22 mouse cellular contexts compared by ENCODE assay signal in genomic region chr14:45419323-45419722, GRCm38 (mm10). TPM values are rescaled to one million over a fixed set of nuclear protein-coding genes. Genes with fewer than 3 reads are reported as not detected.
DNase-seq lines count a peak whose midpoint lies in the region; ATAC-seq and TF ChIP-seq lines count a peak whose summit lies in the region.
"Had no signal": no experiment of that assay in that cellular context is flagged by ENCODE, and none has a peak within 500 bp of the region (broad histone marks: within the 10 kb centered on the region; RNA-seq: fewer than 3 reads in every experiment).

No protein-coding gene starts in this region.

- H3K9ac ChIP-seq in heart, embryonic 12.5 days = no peak overlapping the region
- no peak overlapping the region for H3K9ac ChIP-seq in liver, adult 2 months (ENCODE audit: low read depth, low read length)
- H3K9ac ChIP-seq in liver, embryonic 12.5 days = no peak overlapping the region
- H3K9ac ChIP-seq in liver, postnatal 0 days (replicated peaks) = no peak overlapping the region

- H3K27ac ChIP-seq in gastrocnemius, adult 2 months = peak overlapping the region; percentile 61
- H3K27ac ChIP-seq in heart, embryonic 12.5 days (ENCODE audit: poor library complexity, severe bottlenecking) = no peak overlapping the region
- peak overlapping the region; percentile 99 for H3K27ac ChIP-seq in liver, adult 2 months (replicated peaks; ENCODE audit: insufficient read depth, low read depth, low read length)
- no peak overlapping the region for H3K27ac ChIP-seq in liver, embryonic 12.5 days
- peak overlapping the region; percentile 77 for H3K27ac ChIP-seq in liver, postnatal 0 days (ENCODE audit: low read depth)

- 75% methylated on average over 4 of the region's 4 CpGs for WGBS in heart, embryonic 12.5 days
- WGBS in liver, adult 2 months = 58% methylated on average over 4 of the region's 4 CpGs
- 70% methylated on average over 4 of the region's 4 CpGs for WGBS in liver, embryonic 12.5 days (ENCODE audit: insufficient replicate concordance)
- 56% methylated on average over 4 of the region's 4 CpGs for WGBS in liver, postnatal 0 days (ENCODE audit: insufficient replicate concordance)

- H3K4me3 ChIP-seq in gastrocnemius, adult 2 months = no peak overlapping the region
- no peak overlapping the region for H3K4me3 ChIP-seq in heart, embryonic 12.5 days
- H3K4me3 ChIP-seq in liver, adult 2 months (ENCODE audit: insufficient read depth, low read depth, low read length) = no peak overlapping the region
- H3K4me3 ChIP-seq in liver, embryonic 12.5 days = no peak overlapping the region
- no peak overlapping the region for H3K4me3 ChIP-seq in liver, postnatal 0 days (ENCODE audit: low read depth, low read length)

- H3K36me3 ChIP-seq in heart, embryonic 12.5 days = no peaks in the 10 kb centered on the region
- H3K36me3 ChIP-seq in liver, adult 2 months (ENCODE audit: control insufficient read depth, insufficient read depth, low read length) = no peaks in the 10 kb centered on the region
- H3K36me3 ChIP-seq in liver, embryonic 12.5 days = no peaks in the 10 kb centered on the region
- H3K36me3 ChIP-seq in liver, postnatal 0 days (replicated peaks; ENCODE audit: insufficient read depth, low read length) = no peaks in the 10 kb centered on the region
- H3K36me3 ChIP-seq: G1E had no signal

- TF ChIP-seq EP300 in liver, postnatal 0 days (IDR thresholded peaks at IDR 0.05; ENCODE audit: low read depth) = no peak

- no peaks in the 10 kb centered on the region for H3K79me2 ChIP-seq in liver, adult 2 months (ENCODE audit: control insufficient read depth, insufficient read depth, low read length)

- no peak for DNase-seq in gastrocnemius, adult 2 months
- DNase-seq in gastrocnemius, postnatal 25 days = no peak
- peak; percentile 85 for DNase-seq in heart, adult 11 months
- peak; percentile 54 for DNase-seq in liver, adult 2 months (ENCODE audit: extremely low read depth, low read depth, low spot score)
- DNase-seq in liver, postnatal 0 days = no peak
- no peak for DNase-seq in liver
- DNase-seq: adrenal gland, adult 2 months; adrenal gland, adult 8-10 months; adrenal gland, postnatal 10 days; adrenal gland, postnatal 14 days; adrenal gland, postnatal 25 days; adrenal gland, postnatal 36 days; B cell, adult 2 months; cerebellum, adult 11 months; cerebellum, adult 11-12 months had no signal

- H3K9me3 ChIP-seq in heart, embryonic 12.5 days (replicated peaks) = no peaks in the 10 kb centered on the region
- H3K9me3 ChIP-seq in liver, embryonic 12.5 days (replicated peaks) = no peaks in the 10 kb centered on the region
- no peaks in the 10 kb centered on the region for H3K9me3 ChIP-seq in liver, postnatal 0 days (ENCODE audit: low read length)
- H3K9me3 ChIP-seq: G1E had no signal

- no peak overlapping the region for H3K4me2 ChIP-seq in heart, embryonic 12.5 days
- no peak overlapping the region for H3K4me2 ChIP-seq in liver, embryonic 12.5 days
- no peak overlapping the region for H3K4me2 ChIP-seq in liver, postnatal 0 days (ENCODE audit: low read depth, low read length)

- no peak for TF ChIP-seq CTCF in gastrocnemius, adult 2 months (IDR thresholded peaks at IDR 0.05)
- no peak for TF ChIP-seq CTCF in liver, adult 2 months (IDR thresholded peaks at IDR 0.05; ENCODE audit: low read depth, low read length)
- no peak for TF ChIP-seq CTCF in liver, postnatal 0 days (IDR thresholded peaks at IDR 0.05; ENCODE audit: low read depth)

- intact Hi-C loops in gastrocnemius, adult 2 months (cut with DNase I) = no loop called here

- no peaks in the 10 kb centered on the region for H3K27me3 ChIP-seq in heart, embryonic 12.5 days (replicated peaks)
- no peaks in the 10 kb centered on the region for H3K27me3 ChIP-seq in liver, adult 2 months (ENCODE audit: control insufficient read depth, insufficient read depth, low read length)
- no peaks in the 10 kb centered on the region for H3K27me3 ChIP-seq in liver, embryonic 12.5 days (replicated peaks)
- H3K27me3 ChIP-seq in liver, postnatal 0 days (ENCODE audit: insufficient read depth, low read length) = no peaks in the 10 kb centered on the region
- H3K27me3 ChIP-seq: CH12.LX, Patski had no signal

- no peak for TF ChIP-seq POLR2A in liver, adult 2 months (IDR thresholded peaks at IDR 0.05; ENCODE audit: extremely low read depth, insufficient read depth, low read length)

- no peak for ATAC-seq in heart, embryonic 12.5 days (ENCODE audit: insufficient number of reproducible peaks, low FRiP score)
- ATAC-seq in liver, embryonic 12.5 days = no peak
- ATAC-seq in liver, postnatal 0 days = peak; percentile 58; the same call in 1 of the 2 replicates
- ATAC-seq: activated CD4-positive, CD25-positive, alpha-beta regulatory T cell, adult 4 months; CD4-positive, CD25-positive, alpha-beta regulatory T cell, adult 4 months; Patski had no signal

- H3K4me1 ChIP-seq in heart, embryonic 12.5 days (replicated peaks) = no peaks in the 10 kb centered on the region
- H3K4me1 ChIP-seq in liver, adult 2 months (ENCODE audit: control insufficient read depth, insufficient read depth, low read length) = peaks cover 13% of the 10 kb centered on the region
- no peaks in the 10 kb centered on the region for H3K4me1 ChIP-seq in liver, embryonic 12.5 days
- no peaks in the 10 kb centered on the region; the same call in 1 of the 2 replicates for H3K4me1 ChIP-seq in liver, postnatal 0 days (ENCODE audit: insufficient read depth)

RNA-seq across cellular contexts. Expression of gene Gnpnat1, which starts 14.6 kb away (rescaled TPM):
- 10 to 100 TPM in 1 of 2 experiments, 1 to 10 TPM in 1; 6.0 to 10.9 TPM for total RNA-seq in gastrocnemius, adult 2 months (2021)
- total RNA-seq in gastrocnemius, postnatal 25 days (2021) = 1 to 10 TPM; 9.2 to 9.7 TPM
- 30.5 and 33.0 TPM in 2 replicates for polyA plus RNA-seq in heart, embryonic 12.5 days (2016; fragmentation: Nextera tagmentation; extraction: Ambion mirVana)
- total RNA-seq in liver, adult 2 months (2014; rRNA removed) = 115 and 121 TPM in 2 replicates
- polyA plus RNA-seq in liver, adult 2 months (2012; rRNA removed) = 23.5 and 30.6 TPM in 2 replicates
- polyA plus RNA-seq in liver, embryonic 12.5 days (2016; fragmentation: Nextera tagmentation; extraction: Ambion mirVana) = 33.3 and 35.4 TPM in 2 replicates
- 64.4 and 86.3 TPM in 2 replicates for polyA plus RNA-seq in liver, postnatal 0 days (2015; fragmentation: Nextera tagmentation; extraction: Ambion mirVana)

Comparison
In these comparisons a context has a peak if more than half of its experiments do, and no peak if none do; other contexts are left out.
1. DNase-seq: peak in heart, adult 11 months (single experiment) and liver, adult 2 months (single experiment); none in gastrocnemius, adult 2 months (single experiment), gastrocnemius, postnatal 25 days (single experiment), liver, postnatal 0 days (single experiment) and liver (single experiment).
2. H3K27ac ChIP-seq: peak in gastrocnemius, adult 2 months (single experiment), liver, adult 2 months (single experiment) and liver, postnatal 0 days (single experiment); none in heart, embryonic 12.5 days (single experiment) and liver, embryonic 12.5 days (single experiment).